Mouse (Mus musculus): ENCODE results near the gene Lce3a. TPM values are rescaled to one million over a fixed set of nuclear protein-coding genes. Genes with fewer than 3 reads are reported as not detected.

The Lce3a gene
- not detected in 2 replicates for polyA plus RNA-seq (2015; fragmentation: Nextera tagmentation; extraction: Ambion mirVana)

GRCm38 (mm10) chr3:92926130-92926529, at the start of gene Lce3a:
Lce3a (minus strand) TSS chr3:92926230.
- no peak for ATAC-seq
- no peak within 1 kb of the TSS for H3K27ac ChIP-seq (ENCODE audit: low read length)
- WGBS, result 76% methylated on average over 2 of the region's 2 CpGs
- no peaks in the 10 kb centered on the region for H3K9me3 ChIP-seq (ENCODE audit: control insufficient read depth, low read length)
- H3K36me3 ChIP-seq (ENCODE audit: control insufficient read depth, insufficient read depth), result no peaks in the 10 kb centered on the region
- H3K27me3 ChIP-seq (replicated peaks; ENCODE audit: control insufficient read depth, insufficient read depth, low read length), result no peaks in the 10 kb centered on the region
- no peaks in the 10 kb centered on the region for H3K4me1 ChIP-seq (replicated peaks; ENCODE audit: control insufficient read depth, insufficient read depth, low read length)
- H3K4me2 ChIP-seq (ENCODE audit: low read length), result no peak within 1 kb of the TSS
- H3K4me3 ChIP-seq (replicated peaks; ENCODE audit: low read length), result no peak within 1 kb of the TSS
- no peak within 1 kb of the TSS for H3K9ac ChIP-seq (replicated peaks; ENCODE audit: low read depth, low read length)

GRCm38 (mm10) chr3:92966761-92967160, 40.7 kb upstream of the Lce3a start, which contains the start of gene Lce3e:
Lce3e (plus strand) TSS chr3:92967061.
- H3K9me3 ChIP-seq (ENCODE audit: control insufficient read depth, low read length), result no peaks in the 10 kb centered on the region
- H3K4me3 ChIP-seq (replicated peaks; ENCODE audit: low read length), result no peak within 1 kb of the TSS
- no peaks in the 10 kb centered on the region for H3K4me1 ChIP-seq (replicated peaks; ENCODE audit: control insufficient read depth, insufficient read depth, low read length)
- H3K27me3 ChIP-seq (replicated peaks; ENCODE audit: control insufficient read depth, insufficient read depth, low read length), result no peaks in the 10 kb centered on the region
- no peak within 1 kb of the TSS for H3K27ac ChIP-seq (ENCODE audit: low read length)
- WGBS, result 88% methylated on average over 2 of the region's 2 CpGs
- no peak within 1 kb of the TSS for H3K9ac ChIP-seq (replicated peaks; ENCODE audit: low read depth, low read length)
- no peak for ATAC-seq
- H3K4me2 ChIP-seq (ENCODE audit: low read length), result no peak within 1 kb of the TSS
- H3K36me3 ChIP-seq (ENCODE audit: control insufficient read depth, insufficient read depth), result no peaks in the 10 kb centered on the region

- no peak within 1 kb of the TSS for H3K9ac ChIP-seq (replicated peaks; ENCODE audit: low read depth, low read length)
- no peaks in the 10 kb centered on the region for H3K36me3 ChIP-seq (ENCODE audit: control insufficient read depth, insufficient read depth)
- no peak within 1 kb of the TSS for H3K4me2 ChIP-seq (ENCODE audit: low read length)
- H3K27me3 ChIP-seq (replicated peaks; ENCODE audit: control insufficient read depth, insufficient read depth, low read length), result no peaks in the 10 kb centered on the region
- no peaks in the 10 kb centered on the region for H3K4me1 ChIP-seq (replicated peaks; ENCODE audit: control insufficient read depth, insufficient read depth, low read length)
- no peak for ATAC-seq
- H3K9me3 ChIP-seq (ENCODE audit: control insufficient read depth, low read length), result no peaks in the 10 kb centered on the region
- 96% methylated on average over 1 of the region's 1 CpGs for WGBS
- no peak within 1 kb of the TSS for H3K4me3 ChIP-seq (replicated peaks; ENCODE audit: low read length)
- H3K27ac ChIP-seq (ENCODE audit: low read length), result no peak within 1 kb of the TSS
These were observed 31.1 kb upstream of the Lce3a start, which contains the start of gene Lce3d for GRCm38 (mm10) chr3:92957090-92957489. Lce3d (plus strand) TSS chr3:92957390.

- WGBS, result 83% methylated on average over 1 of the region's 1 CpGs
- ATAC-seq, result no peak
These were observed 18.2 kb upstream of the Lce3a start, which contains the start of gene Lce3c for GRCm38 (mm10) chr3:92944186-92944585. Lce3c (plus strand) TSS chr3:92944486.

GRCm38 (mm10) chr3:92932679-92933078, 6.6 kb upstream of the Lce3a start, which contains the start of gene Lce3b:
Lce3b (plus strand) TSS chr3:92932979.
- Histone ChIP-seq H3K9ac (replicated peaks; ENCODE audit: low read depth, low read length) (no peak within 1 kb of the TSS), H3K4me1 (replicated peaks; ENCODE audit: control insufficient read depth, insufficient read depth, low read length) (no peaks in the 10 kb centered on the region), H3K4me2 (ENCODE audit: low read length) (no peak within 1 kb of the TSS), H3K9me3 (ENCODE audit: control insufficient read depth, low read length) (no peaks in the 10 kb centered on the region), H3K27me3 (replicated peaks; ENCODE audit: control insufficient read depth, insufficient read depth, low read length) (no peaks in the 10 kb centered on the region), H3K27ac (ENCODE audit: low read length) (no peak within 1 kb of the TSS), H3K36me3 (ENCODE audit: control insufficient read depth, insufficient read depth) (no peaks in the 10 kb centered on the region), H3K4me3 (replicated peaks; ENCODE audit: low read length) (no peak within 1 kb of the TSS)
- WGBS, result 64% methylated on average over 2 of the region's 2 CpGs
- no peak for ATAC-seq

More at GRCm38 (mm10) chr3:92944186-92944585, 18.2 kb upstream of the Lce3a start, which contains the start of gene Lce3c:
- Histone ChIP-seq H3K36me3 (ENCODE audit: control insufficient read depth, insufficient read depth) (no peaks in the 10 kb centered on the region), H3K4me2 (ENCODE audit: low read length) (no peak within 1 kb of the TSS), H3K27ac (ENCODE audit: low read length) (no peak within 1 kb of the TSS), H3K9ac (replicated peaks; ENCODE audit: low read depth, low read length) (no peak within 1 kb of the TSS), H3K4me3 (replicated peaks; ENCODE audit: low read length) (no peak within 1 kb of the TSS), H3K9me3 (ENCODE audit: control insufficient read depth, low read length) (no peaks in the 10 kb centered on the region), H3K4me1 (replicated peaks; ENCODE audit: control insufficient read depth, insufficient read depth, low read length) (no peaks in the 10 kb centered on the region), H3K27me3 (replicated peaks; ENCODE audit: control insufficient read depth, insufficient read depth, low read length) (no peaks in the 10 kb centered on the region)

GRCm38 (mm10) chr3:92920364-92920763, 5.7 kb downstream of the Lce3a start:
- Histone ChIP-seq H3K4me3 (replicated peaks; ENCODE audit: low read length) (no peak overlapping the region), H3K4me2 (ENCODE audit: low read length) (no peak overlapping the region), H3K36me3 (ENCODE audit: control insufficient read depth, insufficient read depth) (no peaks in the 10 kb centered on the region), H3K4me1 (replicated peaks; ENCODE audit: control insufficient read depth, insufficient read depth, low read length) (no peaks in the 10 kb centered on the region), H3K27ac (ENCODE audit: low read length) (no peak overlapping the region), H3K27me3 (replicated peaks; ENCODE audit: control insufficient read depth, insufficient read depth, low read length) (no peaks in the 10 kb centered on the region), H3K9me3 (ENCODE audit: control insufficient read depth, low read length) (no peaks in the 10 kb centered on the region), H3K9ac (replicated peaks; ENCODE audit: low read depth, low read length) (no peak overlapping the region)
- ATAC-seq, result no peak
- WGBS, result 61% methylated on average over 4 of the region's 4 CpGs

- Histone ChIP-seq H3K4me2 (ENCODE audit: low read length) (no peak overlapping the region), H3K36me3 (ENCODE audit: control insufficient read depth, insufficient read depth) (no peaks in the 10 kb centered on the region), H3K9me3 (ENCODE audit: control insufficient read depth, low read length) (no peaks in the 10 kb centered on the region), H3K27me3 (replicated peaks; ENCODE audit: control insufficient read depth, insufficient read depth, low read length) (no peaks in the 10 kb centered on the region), H3K27ac (ENCODE audit: low read length) (no peak overlapping the region), H3K9ac (replicated peaks; ENCODE audit: low read depth, low read length) (no peak overlapping the region), H3K4me1 (replicated peaks; ENCODE audit: control insufficient read depth, insufficient read depth, low read length) (no peaks in the 10 kb centered on the region), H3K4me3 (replicated peaks; ENCODE audit: low read length) (no peak overlapping the region)
- ATAC-seq, result 0 out of 2 replicates have a peak, but pooled peaks have one; percentile 62
- 24% methylated on average over 4 of the region's 4 CpGs for WGBS
These were observed 18.5 kb downstream of the Lce3a start for GRCm38 (mm10) chr3:92907571-92907970.

- Histone ChIP-seq H3K4me3 (replicated peaks; ENCODE audit: low read length) (no peak overlapping the region), H3K4me1 (replicated peaks; ENCODE audit: control insufficient read depth, insufficient read depth, low read length) (no peaks in the 10 kb centered on the region), H3K36me3 (ENCODE audit: control insufficient read depth, insufficient read depth) (no peaks in the 10 kb centered on the region), H3K9me3 (ENCODE audit: control insufficient read depth, low read length) (no peaks in the 10 kb centered on the region), H3K9ac (replicated peaks; ENCODE audit: low read depth, low read length) (no peak overlapping the region), H3K27me3 (replicated peaks; ENCODE audit: control insufficient read depth, insufficient read depth, low read length) (no peaks in the 10 kb centered on the region), H3K4me2 (ENCODE audit: low read length) (no peak overlapping the region), H3K27ac (ENCODE audit: low read length) (no peak overlapping the region)
- 45% methylated on average over 3 of the region's 3 CpGs for WGBS
- no peak for ATAC-seq
These were observed 20.8 kb downstream of the Lce3a start for GRCm38 (mm10) chr3:92905182-92905581.

GRCm38 (mm10) chr3:92903640-92904039, 22.4 kb downstream of the Lce3a start:
- H3K9ac ChIP-seq (replicated peaks; ENCODE audit: low read depth, low read length), result no peak overlapping the region
- H3K4me1 ChIP-seq (replicated peaks; ENCODE audit: control insufficient read depth, insufficient read depth, low read length), result no peaks in the 10 kb centered on the region
- no peak overlapping the region for H3K4me2 ChIP-seq (ENCODE audit: low read length)
- WGBS, result 28% methylated on average over 4 of the region's 4 CpGs
- no peaks in the 10 kb centered on the region for H3K9me3 ChIP-seq (ENCODE audit: control insufficient read depth, low read length)
- no peaks in the 10 kb centered on the region for H3K36me3 ChIP-seq (ENCODE audit: control insufficient read depth, insufficient read depth)
- no peak overlapping the region for H3K4me3 ChIP-seq (replicated peaks; ENCODE audit: low read length)
- no peaks in the 10 kb centered on the region for H3K27me3 ChIP-seq (replicated peaks; ENCODE audit: control insufficient read depth, insufficient read depth, low read length)
- H3K27ac ChIP-seq (ENCODE audit: low read length), result no peak overlapping the region
- no peak for ATAC-seq

GRCm38 (mm10) chr3:92902992-92903391, 23.0 kb downstream of the Lce3a start:
- no peaks in the 10 kb centered on the region for H3K9me3 ChIP-seq (ENCODE audit: control insufficient read depth, low read length)
- H3K9ac ChIP-seq (replicated peaks; ENCODE audit: low read depth, low read length), result no peak overlapping the region
- no peak overlapping the region for H3K4me3 ChIP-seq (replicated peaks; ENCODE audit: low read length)
- no peak for ATAC-seq
- H3K4me1 ChIP-seq (replicated peaks; ENCODE audit: control insufficient read depth, insufficient read depth, low read length), result no peaks in the 10 kb centered on the region
- no peak overlapping the region for H3K4me2 ChIP-seq (ENCODE audit: low read length)
- H3K27ac ChIP-seq (ENCODE audit: low read length), result no peak overlapping the region
- H3K27me3 ChIP-seq (replicated peaks; ENCODE audit: control insufficient read depth, insufficient read depth, low read length), result no peaks in the 10 kb centered on the region
- WGBS, result 28% methylated on average over 3 of the region's 3 CpGs
- no peaks in the 10 kb centered on the region for H3K36me3 ChIP-seq (ENCODE audit: control insufficient read depth, insufficient read depth)

Data from forebrain, embryonic 16.5 days (tissue).